Comparison of ENCODE assay signal across 15 mouse cellular contexts in genomic region chr4:44271134-44271533, GRCm38 (mm10). TPM values are rescaled to one million over a fixed set of nuclear protein-coding genes. Genes with fewer than 3 reads are reported as not detected.
A peak's percentile ranks its signal among the peaks of the same experiment; 100 is the strongest.
DNase-seq lines count a peak whose midpoint lies in the region; ATAC-seq lines count a peak whose summit lies in the region.
"Had no signal": no experiment of that assay in that cellular context is flagged by ENCODE, and none has a peak within 500 bp of the region (broad histone marks: within the 10 kb centered on the region; RNA-seq: fewer than 3 reads in every experiment).

No protein-coding gene starts in this region.

- no peak for ATAC-seq in erythroid progenitor cell, adult 5-6 weeks (replicated peaks; ENCODE audit: low FRiP score, poor library complexity, severe bottlenecking)
- ATAC-seq: forebrain, embryonic 16.5 days; midbrain, embryonic 15.5 days had no signal

- intact Hi-C loops in left cerebral cortex, postnatal 4 days (cut with DNase I) = no loop called here

- peak; percentile 52 for DNase-seq in 3134 (ENCODE audit: extremely low read depth, insufficient read length, low spot score)
- peak; percentile 67 for DNase-seq in 416B (ENCODE audit: low read depth)
- peak; percentile 74 for DNase-seq in induced T-regulatory cell, adult 2 months (ENCODE audit: low read depth)
- peak; percentile 1 to 26 for DNase-seq in thymus, adult 18-20 months
- DNase-seq in left cerebral cortex, postnatal 4 days = no peak
- no peak for DNase-seq in gastrocnemius, postnatal 10 days
- DNase-seq: adrenal gland, postnatal 25 days; cerebellum, postnatal 25 days; kidney, adult 2 months; kidney, postnatal 36 days; retina, postnatal 1 day had no signal

RNA-seq across cellular contexts. Expression of gene Melk, which starts 29.5 kb away (rescaled TPM):
- total RNA-seq in left cerebral cortex, postnatal 4 days (2021) = 1 to 10 TPM; 2.2 to 2.3 TPM
- 1 to 10 TPM; 3.7 to 5.0 TPM for total RNA-seq in gastrocnemius, postnatal 10 days (2021)
- 36.9 and 54.8 TPM in 2 replicates for total RNA-seq in erythroid progenitor cell, adult 5-6 weeks (2015; ENCODE audit: low replicate concordance)
- 40.1 and 45.6 TPM in 2 replicates for total RNA-seq in erythroid progenitor cell, adult 5-6 weeks (2017; ENCODE audit: low replicate concordance)
- total RNA-seq: gastrocnemius, adult 8-10 months had no signal

RNA-seq across cellular contexts. Expression of gene Rnf38, which starts 37.5 kb away (rescaled TPM):
- total RNA-seq in left cerebral cortex, postnatal 4 days (2021) = 100 to 1,000 TPM; 111 to 113 TPM
- total RNA-seq in gastrocnemius, postnatal 10 days (2021) = 10 to 100 TPM; 18.8 to 27.7 TPM
- total RNA-seq in erythroid progenitor cell, adult 5-6 weeks (2015; ENCODE audit: low replicate concordance) = 171 and 226 TPM in 2 replicates
- 87.2 and 102 TPM in 2 replicates for total RNA-seq in erythroid progenitor cell, adult 5-6 weeks (2017; ENCODE audit: low replicate concordance)

Comparison
In these comparisons a context has a peak if more than half of its experiments do, and no peak if none do; other contexts are left out.
1. DNase-seq: peak in 3134 (single experiment), 416B (single experiment), induced T-regulatory cell, adult 2 months (single experiment) and thymus, adult 18-20 months (2 of 2); none in left cerebral cortex, postnatal 4 days (single experiment) and gastrocnemius, postnatal 10 days (single experiment).
2. RNA of gene Melk, which starts 29.5 kb away (total RNA-seq): 36.9 to 54.8 TPM in erythroid progenitor cell, adult 5-6 weeks; 3.7 to 5.0 TPM in gastrocnemius, postnatal 10 days and 2.2 to 2.3 TPM in left cerebral cortex, postnatal 4 days; every median in the first group is over 4 times any median in the second.